Mouse (Mus musculus): ENCODE results near the gene 0610037L13Rik.

DNA sequence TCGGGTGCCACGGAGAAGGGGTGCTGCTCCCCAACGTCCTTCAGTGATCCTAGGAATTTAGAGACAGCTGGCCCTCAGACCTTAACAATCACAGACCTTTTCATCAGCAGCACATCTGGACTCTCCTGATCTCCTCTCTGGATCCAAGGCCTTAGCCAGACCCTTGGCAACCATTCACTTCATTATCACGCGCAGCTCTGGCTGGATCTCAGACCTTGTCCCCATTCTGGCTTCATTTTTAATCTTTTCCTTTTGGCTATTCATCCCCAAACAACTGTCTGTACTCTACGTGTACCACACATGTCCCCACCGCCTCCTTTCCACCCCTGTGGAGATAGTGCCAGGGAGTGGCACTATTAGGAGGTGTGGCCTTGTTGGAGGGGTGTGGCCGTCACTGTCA, 43.6 kb downstream of the 0610037L13Rik start:
- no peak for TF ChIP-seq POLR2A (IDR thresholded peaks at IDR 0.05; ENCODE audit: low read depth, low read length)
- no peak for TF ChIP-seq CTCF (IDR thresholded peaks at IDR 0.05; ENCODE audit: extremely low read depth, insufficient read depth, insufficient read length, insufficient replicate concordance)

Data from spleen, adult 2 months (tissue).